Comparison of ENCODE assay signal across 10 mouse cellular contexts in the genomic region with DNA sequence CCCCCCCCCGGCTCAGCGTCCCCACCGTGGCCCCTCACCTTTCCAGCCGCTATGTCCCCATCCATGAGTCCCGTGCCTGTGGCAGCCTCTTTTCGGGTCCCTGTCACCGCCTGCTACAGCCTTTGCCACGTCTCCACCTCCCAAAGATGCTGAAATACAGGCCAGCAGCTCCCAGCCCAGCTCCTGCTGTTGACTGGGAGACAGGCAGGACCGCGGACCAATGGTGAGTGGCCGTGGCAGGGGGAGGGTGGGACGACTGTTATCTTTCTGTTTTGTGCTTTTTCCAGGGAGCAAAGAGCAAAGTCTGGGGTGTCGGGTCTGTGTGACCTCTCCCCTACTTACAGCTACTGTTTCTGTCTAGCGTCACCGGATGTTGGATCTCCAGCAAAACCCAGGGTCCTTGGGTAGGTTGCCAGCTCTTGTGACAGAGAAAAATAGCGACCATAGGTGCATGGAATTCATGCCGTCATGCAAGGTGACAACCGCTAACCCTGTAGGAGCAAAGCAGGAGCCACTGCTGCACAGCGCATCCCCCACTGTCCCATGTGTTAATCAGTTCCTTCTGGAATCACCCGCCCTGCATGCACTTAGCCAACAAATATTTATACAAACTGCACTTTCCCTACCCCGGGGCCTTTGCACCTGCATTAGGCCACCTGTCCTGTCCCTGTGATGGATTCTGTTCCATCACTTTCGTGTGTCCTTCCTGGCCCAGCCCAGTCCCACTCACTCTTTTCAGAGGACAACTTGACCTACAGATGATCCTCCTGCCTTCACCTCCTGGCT. TPM values are rescaled to one million over a fixed set of nuclear protein-coding genes. Genes with fewer than 3 reads are reported as not detected.
DNase-seq lines count a peak whose midpoint lies in the region; ATAC-seq lines count a peak whose summit lies in the region.
"Had no signal": no experiment of that assay in that cellular context is flagged by ENCODE, and none has a peak within 500 bp of the region (broad histone marks: within the 10 kb centered on the region; RNA-seq: fewer than 3 reads in every experiment).

No protein-coding gene starts in this region.

- H3K4me3 ChIP-seq in heart, embryonic 12.5 days = no peak overlapping the region
- H3K4me3 ChIP-seq in midbrain, embryonic 11.5 days (ENCODE audit: low read depth, low read length) = no peak overlapping the region
- H3K4me3 ChIP-seq: left cerebral cortex, adult 2 months had no signal

- intact Hi-C loops in heart, postnatal 25 days (cut with DNase I) = no loop called here

- DNase-seq in heart, adult 11 months = peak; percentile 96
- no peak for DNase-seq in heart, postnatal 25 days (ENCODE audit: low spot score)
- DNase-seq in Muller cell, postnatal 12 days (ENCODE audit: inconsistent ontology term) = peak; percentile 9
- peak; percentile 82 for DNase-seq in liver
- DNase-seq in left cerebral cortex, adult 9 months (ENCODE audit: low spot score in 2 of 2) = no peak
- no peak for DNase-seq in left cerebral cortex, adult 11 months (ENCODE audit: low spot score)
- DNase-seq in midbrain, embryonic 11.5 days (ENCODE audit: low spot score, missing footprints) = no peak
- DNase-seq: forebrain, postnatal 0 days had no signal

- no peak overlapping the region for H3K27ac ChIP-seq in heart, embryonic 12.5 days (ENCODE audit: poor library complexity, severe bottlenecking)
- H3K27ac ChIP-seq in midbrain, embryonic 11.5 days (ENCODE audit: low read depth, low read length) = no peak overlapping the region
- H3K27ac ChIP-seq: left cerebral cortex, adult 2 months had no signal

- no peaks in the 10 kb centered on the region for H3K9me3 ChIP-seq in heart, embryonic 12.5 days (replicated peaks)
- no peaks in the 10 kb centered on the region for H3K9me3 ChIP-seq in midbrain, embryonic 11.5 days (ENCODE audit: control insufficient read depth, low read length)

- 0 out of 2 replicates have a peak overlapping the region, but pooled peaks have one; percentile 3 for H3K4me2 ChIP-seq in heart, embryonic 12.5 days
- no peak overlapping the region for H3K4me2 ChIP-seq in midbrain, embryonic 11.5 days

- ATAC-seq in heart, embryonic 12.5 days (ENCODE audit: insufficient number of reproducible peaks, low FRiP score) = no peak
- no peak for ATAC-seq in midbrain, embryonic 11.5 days (ENCODE audit: low FRiP score)
- ATAC-seq: forebrain, postnatal 0 days had no signal

- WGBS in heart, embryonic 12.5 days = 42% methylated on average over 22 of the region's 22 CpGs
- 67% methylated on average over 22 of the region's 22 CpGs for WGBS in midbrain, embryonic 11.5 days

- H3K4me1 ChIP-seq in heart, embryonic 12.5 days (replicated peaks) = peaks cover 17% of the 10 kb centered on the region
- H3K4me1 ChIP-seq in midbrain, embryonic 11.5 days (ENCODE audit: control insufficient read depth, insufficient read depth, low read length) = peaks cover 3% of the 10 kb centered on the region; the same call in 1 of the 2 replicates

- no peak overlapping the region; the same call in 1 of the 2 replicates for H3K9ac ChIP-seq in heart, embryonic 12.5 days
- no peak overlapping the region for H3K9ac ChIP-seq in midbrain, embryonic 11.5 days (ENCODE audit: low read length)
- H3K9ac ChIP-seq: forebrain, postnatal 0 days had no signal

- H3K27me3 ChIP-seq in heart, embryonic 12.5 days (replicated peaks) = peaks cover 5% of the 10 kb centered on the region; the same call in 1 of the 2 replicates
- H3K27me3 ChIP-seq in midbrain, embryonic 11.5 days (ENCODE audit: control insufficient read depth, insufficient read depth, low read length) = no peaks in the 10 kb centered on the region

- H3K36me3 ChIP-seq in heart, embryonic 12.5 days = no peaks in the 10 kb centered on the region
- H3K36me3 ChIP-seq in midbrain, embryonic 11.5 days (ENCODE audit: control insufficient read depth, insufficient read depth, low read length) = no peaks in the 10 kb centered on the region

RNA-seq across cellular contexts. Expression of gene Creb3l3, which starts 6.0 kb away (rescaled TPM):
- 1 to 10 TPM in 1 of 2 experiments, under 1 TPM in 1; 0.87 to 1.2 TPM for total RNA-seq in heart, postnatal 25 days (2021)
- 0.31 and 0.47 TPM in 2 replicates for polyA plus RNA-seq in heart, embryonic 12.5 days (2016; fragmentation: Nextera tagmentation; extraction: Ambion mirVana)
- polyA plus RNA-seq in midbrain, embryonic 11.5 days (2014; fragmentation: Nextera tagmentation; extraction: Ambion mirVana) = 0.08 and 0.34 TPM in 2 replicates

RNA-seq across cellular contexts. Expression of gene Map2k2, which starts 13.1 kb away (rescaled TPM):
- 100 to 1,000 TPM; 122 to 123 TPM for total RNA-seq in heart, postnatal 25 days (2021)
- polyA plus RNA-seq in heart, embryonic 12.5 days (2016; fragmentation: Nextera tagmentation; extraction: Ambion mirVana) = 161 and 165 TPM in 2 replicates
- 189 and 210 TPM in 2 replicates for polyA plus RNA-seq in midbrain, embryonic 11.5 days (2014; fragmentation: Nextera tagmentation; extraction: Ambion mirVana)

RNA-seq across cellular contexts. Expression of gene Thop1, which starts 22.8 kb away (rescaled TPM):
- total RNA-seq in heart, postnatal 25 days (2021) = 10 to 100 TPM; 12.3 to 13.2 TPM
- polyA plus RNA-seq in heart, embryonic 12.5 days (2016; fragmentation: Nextera tagmentation; extraction: Ambion mirVana) = 35.5 and 36.6 TPM in 2 replicates
- 44.1 and 51.4 TPM in 2 replicates for polyA plus RNA-seq in midbrain, embryonic 11.5 days (2014; fragmentation: Nextera tagmentation; extraction: Ambion mirVana)

RNA-seq across cellular contexts. Expression of gene Sgta, which starts 32.7 kb away (rescaled TPM):
- 10 to 100 TPM; 86.7 to 93.2 TPM for total RNA-seq in heart, postnatal 25 days (2021)
- polyA plus RNA-seq in heart, embryonic 12.5 days (2016; fragmentation: Nextera tagmentation; extraction: Ambion mirVana) = 152 and 154 TPM in 2 replicates
- polyA plus RNA-seq in midbrain, embryonic 11.5 days (2014; fragmentation: Nextera tagmentation; extraction: Ambion mirVana) = 200 and 232 TPM in 2 replicates

RNA-seq across cellular contexts. Expression of gene Zbtb7a, which starts 42.4 kb away (rescaled TPM):
- total RNA-seq in heart, postnatal 25 days (2021) = 10 to 100 TPM; 34.5 to 42.2 TPM
- 24.7 and 24.8 TPM in 2 replicates for polyA plus RNA-seq in heart, embryonic 12.5 days (2016; fragmentation: Nextera tagmentation; extraction: Ambion mirVana)
- 5.3 and 5.6 TPM in 2 replicates for polyA plus RNA-seq in midbrain, embryonic 11.5 days (2014; fragmentation: Nextera tagmentation; extraction: Ambion mirVana)

Comparison
In these comparisons a context has a peak if more than half of its experiments do, and no peak if none do; other contexts are left out.
1. DNase-seq: peak in heart, adult 11 months (single experiment), Muller cell, postnatal 12 days (single experiment) and liver (single experiment); none in heart, postnatal 25 days (single experiment), left cerebral cortex, adult 9 months (0 of 2), left cerebral cortex, adult 11 months (single experiment) and midbrain, embryonic 11.5 days (single experiment).